Mouse (Mus musculus): ENCODE measurements around the gene Slc1a1.
A peak's percentile ranks its signal among the peaks of the same experiment; 100 is the strongest.

Gene Slc1a1

GRCm38 (mm10) chr19:28834798-28835499 lies at the start of gene Slc1a1:
Slc1a1 (plus strand) TSS chr19:28835049.
- DNase-seq: peak; percentile 78 to 81

GRCm38 (mm10) chr19:28790196-28790595 lies 44.7 kb upstream of the Slc1a1 start:
- no peak for DNase-seq

GRCm38 (mm10) chr19:28793307-28793706 lies 41.5 kb upstream of the Slc1a1 start:
- no peak for DNase-seq

GRCm38 (mm10) chr19:28796146-28796848 lies 38.6 kb upstream of the Slc1a1 start:
- no peak for DNase-seq

GRCm38 (mm10) chr19:28796966-28797365 lies 37.9 kb upstream of the Slc1a1 start:
- no peak for DNase-seq

GRCm38 (mm10) chr19:28797611-28798010 lies 37.2 kb upstream of the Slc1a1 start:
- no peak for DNase-seq

GRCm38 (mm10) chr19:28800448-28800847 lies 34.4 kb upstream of the Slc1a1 start:
- DNase-seq: no peak

GRCm38 (mm10) chr19:28806276-28806675 lies 28.6 kb upstream of the Slc1a1 start:
- no peak for DNase-seq

GRCm38 (mm10) chr19:28806821-28807496 lies 27.9 kb upstream of the Slc1a1 start:
- DNase-seq: no peak

GRCm38 (mm10) chr19:28807497-28807871 lies 27.4 kb upstream of the Slc1a1 start:
- no peak for DNase-seq

- no peak for DNase-seq
These were observed 16.6 kb upstream of the Slc1a1 start for GRCm38 (mm10) chr19:28818286-28818685.

- DNase-seq: no peak
These were observed 7.0 kb upstream of the Slc1a1 start for GRCm38 (mm10) chr19:28827697-28828328.

- DNase-seq: no peak
These were observed 3.5 kb upstream of the Slc1a1 start for GRCm38 (mm10) chr19:28831324-28831723.

GRCm38 (mm10) chr19:28832605-28833004 lies 2.2 kb upstream of the Slc1a1 start:
- DNase-seq: no peak

GRCm38 (mm10) chr19:28834388-28834787 lies 461 bp upstream of the Slc1a1 start:
- DNase-seq: peak in 1 of 2 experiments; percentile 26

- no peak for DNase-seq
These were observed 633 bp downstream of the Slc1a1 start for GRCm38 (mm10) chr19:28835500-28835864.

GRCm38 (mm10) chr19:28836116-28836515 lies 1.3 kb downstream of the Slc1a1 start:
- DNase-seq: no peak

- peak in 1 of 2 experiments; percentile 8 for DNase-seq
These were observed 2.0 kb downstream of the Slc1a1 start for GRCm38 (mm10) chr19:28836651-28837410.

GRCm38 (mm10) chr19:28838796-28839195 lies 3.9 kb downstream of the Slc1a1 start:
- no peak for DNase-seq

GRCm38 (mm10) chr19:28844946-28845710 lies 10.3 kb downstream of the Slc1a1 start:
- peak in 1 of 2 experiments; percentile 10 for DNase-seq

- DNase-seq: no peak
These were observed 15.7 kb downstream of the Slc1a1 start for GRCm38 (mm10) chr19:28850510-28850909.

- no peak for DNase-seq
These were observed 17.2 kb downstream of the Slc1a1 start for GRCm38 (mm10) chr19:28852001-28852400.

Data from cerebellum, postnatal 36 days (tissue).